Mouse (Mus musculus): ENCODE results near the gene Ube2u. TPM values are rescaled to one million over a fixed set of nuclear protein-coding genes. Genes with fewer than 3 reads are reported as not detected.

Ube2u gene
- polyA plus RNA-seq, 1 experiment from 2014 or later, result 0.12 TPM

DNA sequence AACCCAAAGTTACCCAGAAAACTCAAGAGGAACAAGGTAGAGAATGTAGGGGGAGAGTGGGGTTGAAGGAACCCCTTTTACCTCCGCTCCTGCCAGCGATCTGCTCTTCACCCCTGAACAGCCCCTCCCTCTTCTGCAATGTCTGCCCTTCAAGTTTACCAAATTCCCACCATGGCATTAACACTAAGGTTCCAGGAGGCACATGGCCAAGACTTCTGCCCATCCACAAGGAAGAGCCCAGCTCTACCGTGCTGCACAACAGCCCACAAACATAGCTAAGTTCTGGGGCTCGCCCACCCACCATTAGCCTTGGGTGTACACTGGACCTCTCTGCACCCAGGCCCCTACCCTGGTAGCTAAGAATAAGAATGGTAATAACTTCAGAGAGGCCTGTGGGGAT lies 117.1 kb downstream of the Ube2u start:
- no peak overlapping the region for H3K9ac ChIP-seq (ENCODE audit: low read length)
- ATAC-seq (replicated peaks; ENCODE audit: low FRiP score, low TSS enrichment, low read depth) (no peak; the same call in 1 of the 2 replicates), DNase-seq (ENCODE audit: low spot score) (no peak)
- H3K4me1 ChIP-seq (replicated peaks; ENCODE audit: control insufficient read depth, insufficient read depth, low read length), result no peaks in the 10 kb centered on the region
- 89% methylated on average over 4 of the region's 4 CpGs for WGBS
- no peaks in the 10 kb centered on the region for H3K36me3 ChIP-seq (ENCODE audit: control insufficient read depth, insufficient read depth, low read length)
- no peak overlapping the region for H3K27ac ChIP-seq (ENCODE audit: low read depth)
- H3K4me3 ChIP-seq (ENCODE audit: low read depth, low read length), result no peak overlapping the region
- H3K27me3 ChIP-seq (replicated peaks; ENCODE audit: control insufficient read depth, insufficient read depth, low read length), result no peaks in the 10 kb centered on the region
- H3K4me2 ChIP-seq (ENCODE audit: low read length), result no peak overlapping the region
- no peaks in the 10 kb centered on the region for H3K9me3 ChIP-seq (ENCODE audit: control insufficient read depth, low read length)

DNA sequence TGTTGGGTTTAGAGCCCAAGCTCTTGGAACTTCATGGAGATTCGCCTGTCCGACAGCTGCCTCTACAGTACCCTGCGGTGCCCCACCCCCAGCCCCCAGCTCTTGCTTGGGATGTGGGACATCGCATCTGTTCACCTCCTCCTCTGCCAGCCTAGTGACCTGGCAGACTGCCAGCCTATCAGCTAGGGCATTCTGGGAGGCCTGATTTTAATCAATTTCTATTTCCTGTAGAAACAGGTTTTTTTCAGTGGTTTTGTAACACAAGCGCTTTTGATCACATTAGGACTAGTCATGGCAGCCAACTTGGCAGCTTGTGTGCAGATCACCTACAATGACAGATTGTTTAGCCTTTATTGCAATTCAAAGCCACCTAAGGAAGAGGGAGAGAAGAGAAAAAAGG lies 118.0 kb downstream of the Ube2u start:
- H3K9ac ChIP-seq (ENCODE audit: low read length), result no peak overlapping the region
- DNase-seq (ENCODE audit: low spot score), result no peak
- H3K27me3 ChIP-seq (replicated peaks; ENCODE audit: control insufficient read depth, insufficient read depth, low read length), result no peaks in the 10 kb centered on the region
- no peak for ATAC-seq (replicated peaks; ENCODE audit: low FRiP score, low TSS enrichment, low read depth)
- H3K4me3 ChIP-seq (ENCODE audit: low read depth, low read length), result no peak overlapping the region
- no peak overlapping the region for H3K4me2 ChIP-seq (ENCODE audit: low read length)
- no peak overlapping the region for H3K27ac ChIP-seq (ENCODE audit: low read depth)
- no peaks in the 10 kb centered on the region for H3K36me3 ChIP-seq (ENCODE audit: control insufficient read depth, insufficient read depth, low read length)
- no peaks in the 10 kb centered on the region for H3K4me1 ChIP-seq (replicated peaks; ENCODE audit: control insufficient read depth, insufficient read depth, low read length)
- WGBS, result 85% methylated on average over 5 of the region's 5 CpGs
- no peaks in the 10 kb centered on the region for H3K9me3 ChIP-seq (ENCODE audit: control insufficient read depth, low read length)

DNA sequence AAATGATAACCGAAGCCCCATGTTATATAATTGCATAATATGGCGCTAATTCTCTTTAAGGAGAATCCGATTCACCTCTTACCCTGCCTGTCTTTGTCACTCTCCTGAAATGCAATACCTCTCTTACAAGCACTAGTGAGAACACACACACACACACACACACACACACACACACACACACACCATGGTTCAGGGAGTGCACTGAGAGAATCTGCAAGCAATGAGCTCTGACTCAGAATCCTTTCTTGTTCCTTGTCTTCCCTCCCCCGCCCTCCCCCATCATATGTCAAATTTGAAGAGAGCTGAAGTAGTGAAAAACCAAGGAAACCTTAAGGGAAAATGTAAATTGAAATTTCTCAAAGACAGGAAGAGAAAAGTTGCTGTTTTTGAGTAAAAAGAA lies 118.4 kb downstream of the Ube2u start:
- WGBS, result 93% methylated on average over 4 of the region's 4 CpGs
- no peak overlapping the region for H3K27ac ChIP-seq (ENCODE audit: low read depth)
- ATAC-seq (replicated peaks; ENCODE audit: low FRiP score, low TSS enrichment, low read depth), result no peak

More for the DNA sequence above, 118.4 kb downstream of the Ube2u start:
- no peak overlapping the region for H3K4me3 ChIP-seq (ENCODE audit: low read depth, low read length)
- H3K27me3 ChIP-seq (replicated peaks; ENCODE audit: control insufficient read depth, insufficient read depth, low read length), result no peaks in the 10 kb centered on the region
- no peaks in the 10 kb centered on the region for H3K36me3 ChIP-seq (ENCODE audit: control insufficient read depth, insufficient read depth, low read length)
- DNase-seq (ENCODE audit: low spot score), result no peak
- H3K9ac ChIP-seq (ENCODE audit: low read length), result no peak overlapping the region
- H3K9me3 ChIP-seq (ENCODE audit: control insufficient read depth, low read length), result no peaks in the 10 kb centered on the region
- no peaks in the 10 kb centered on the region for H3K4me1 ChIP-seq (replicated peaks; ENCODE audit: control insufficient read depth, insufficient read depth, low read length)
- no peak overlapping the region for H3K4me2 ChIP-seq (ENCODE audit: low read length)
